Mouse (Mus musculus) hindbrain, embryonic 13.5 days (tissue): ENCODE measurements at regions not wholly inside any gene's neighbourhood (a gene's known extent, or its start where the extent isn't known, plus 50 kb on each side); places are given as distances from the start of the nearest gene placed in this dataset.

ENCODE experiments used
- ATAC-seq: fragments of 200-750 bp; cut with Nextera tagmentation; 2 replicates; pipeline ENCODE4 v1.8.0; 2017; ENCODE audit warnings: moderate TSS enrichment; ENCODE audit not compliant: low FRiP score
- H3K27ac ChIP-seq: fragments of 300-500 bp; sonication (generic); 2 replicates; pipeline ENCODE4 v1.5.1; 2015; ENCODE audit warnings: inconsistent platforms, mild to moderate bottlenecking, moderate library complexity
- H3K27me3 ChIP-seq: fragments of 300-500 bp; sonication (generic); 2 replicates; pipeline ENCODE4 v1.6.1; 2015; ENCODE audit warnings: mild to moderate bottlenecking, inconsistent platforms
- H3K36me3 ChIP-seq: fragments of 300-500 bp; sonication (generic); 2 replicates; pipeline ENCODE4 v1.6.1; 2015; ENCODE audit warnings: mild to moderate bottlenecking, inconsistent platforms
- H3K4me1 ChIP-seq: fragments of 300-500 bp; sonication (generic); replicated peaks from 2 replicates; pipeline ENCODE4 v1.6.1; 2015; ENCODE audit warnings: inconsistent platforms
- H3K4me2 ChIP-seq: fragments of 300-500 bp; sonication (generic); 2 replicates; pipeline ENCODE4 v1.6.1; 2015; ENCODE audit warnings: inconsistent platforms, mild to moderate bottlenecking, moderate library complexity
- H3K4me3 ChIP-seq: fragments of 300-500 bp; sonication (generic); 2 replicates; pipeline ENCODE4 v1.5.1; 2015; ENCODE audit warnings: mild to moderate bottlenecking, inconsistent platforms
- H3K9ac ChIP-seq: fragments of 300-500 bp; sonication (generic); 2 replicates; pipeline ENCODE4 v1.6.1; 2015; ENCODE audit warnings: mild to moderate bottlenecking, inconsistent platforms
- H3K9me3 ChIP-seq: fragments of 300-500 bp; sonication (generic); 2 replicates; pipeline ENCODE4 v1.6.1; 2016; ENCODE audit warnings: inconsistent platforms
- WGBS: fragments of 180-500 bp; shearing (Covaris S2); methylation state at CpG from one replicate; pipeline ENCODE4 v1.1.7; 2015; 5-methylcytosine and 5-hydroxymethylcytosine counted together

DNA sequence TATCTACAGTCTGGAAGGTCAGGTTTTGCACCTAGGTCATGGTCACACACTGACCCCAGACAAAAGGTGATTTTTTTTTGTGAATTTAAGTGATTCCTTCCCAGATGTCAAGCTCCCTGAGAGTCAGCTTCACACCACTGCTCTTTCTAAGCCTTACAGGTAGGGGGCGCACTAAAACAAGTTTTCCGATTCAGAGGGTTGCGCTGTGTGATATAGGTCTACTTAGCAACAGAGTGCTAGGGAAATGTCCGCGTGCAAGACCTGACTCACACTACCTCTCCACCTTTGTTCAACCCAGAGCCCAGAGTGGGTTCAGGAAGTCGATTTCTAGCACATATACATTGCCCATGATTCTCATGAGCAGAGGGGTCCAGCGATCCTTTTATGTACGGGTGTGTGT is 255.4 kb downstream of the Diras2 start:
- no peaks in the 10 kb centered on the region; the same call in 1 of the 2 replicates for H3K9me3 ChIP-seq
- 9% methylated on average over 8 of the region's 8 CpGs for WGBS
- H3K4me2 ChIP-seq = peak overlapping the region; percentile 33; the same call in 1 of the 2 replicates
- H3K4me1 ChIP-seq = peaks cover 5% of the 10 kb centered on the region; the same call in 1 of the 2 replicates
- peak; percentile 83 for ATAC-seq
- no peaks in the 10 kb centered on the region for H3K36me3 ChIP-seq
- no peak overlapping the region for H3K9ac ChIP-seq
- peaks cover 12% of the 10 kb centered on the region for H3K27me3 ChIP-seq
- H3K27ac ChIP-seq = no peak overlapping the region
- H3K4me3 ChIP-seq = no peak overlapping the region

DNA sequence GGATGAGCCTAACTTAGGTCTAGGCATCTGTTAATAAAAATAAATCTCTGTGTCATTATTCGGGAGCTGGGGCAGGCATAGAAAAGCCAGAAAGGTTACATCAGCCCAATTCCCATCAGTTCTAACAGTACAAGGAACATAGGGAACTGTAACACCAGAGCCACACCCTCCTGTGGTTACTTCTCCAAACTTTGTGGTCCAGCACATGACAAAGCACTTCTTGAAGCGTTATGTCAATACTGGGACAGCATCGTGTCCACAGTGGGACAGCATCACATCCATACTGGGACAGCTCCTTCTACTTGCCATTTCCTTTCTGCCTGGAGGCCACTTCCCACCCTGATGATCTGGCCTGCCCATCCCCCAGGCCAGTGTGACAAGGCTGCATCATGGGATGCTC is 253.9 kb downstream of the Diras2 start:
- Histone ChIP-seq H3K27ac (no peak overlapping the region), H3K4me2 (no peak overlapping the region), H3K36me3 (no peaks in the 10 kb centered on the region), H3K9me3 (no peaks in the 10 kb centered on the region; the same call in 1 of the 2 replicates), H3K4me3 (no peak overlapping the region), H3K4me1 (peaks cover 5% of the 10 kb centered on the region; the same call in 1 of the 2 replicates), H3K27me3 (peaks cover 12% of the 10 kb centered on the region), H3K9ac (no peak overlapping the region)
- WGBS = 84% methylated on average over 3 of the region's 3 CpGs
- no peak for ATAC-seq

DNA sequence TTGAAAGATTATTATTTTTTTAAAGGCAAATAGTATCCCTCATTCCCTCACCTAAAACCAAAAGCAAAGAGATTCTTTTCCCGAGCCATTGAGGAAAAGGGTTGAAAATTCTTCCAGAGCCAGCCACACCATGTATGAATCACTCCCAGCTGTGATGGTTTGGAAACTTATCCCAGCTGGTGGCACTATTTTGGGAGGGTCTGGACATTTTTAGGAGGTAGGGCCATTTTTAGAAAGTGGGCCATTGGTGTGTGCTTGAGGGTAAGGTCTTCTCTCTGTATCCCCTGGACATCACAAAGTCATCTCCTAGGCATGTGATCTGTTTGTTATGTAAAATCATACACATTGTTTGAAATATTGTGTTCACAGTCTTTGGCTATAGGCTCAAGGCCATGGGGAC is 252.2 kb downstream of the Diras2 start:
- H3K4me3 ChIP-seq = no peak overlapping the region
- peaks cover 5% of the 10 kb centered on the region; the same call in 1 of the 2 replicates for H3K4me1 ChIP-seq
- 89% methylated on average over 1 of the region's 1 CpGs for WGBS
- H3K36me3 ChIP-seq = no peaks in the 10 kb centered on the region
- ATAC-seq = no peak
- no peak overlapping the region for H3K27ac ChIP-seq
- H3K9me3 ChIP-seq = no peaks in the 10 kb centered on the region; the same call in 1 of the 2 replicates
- peaks cover 12% of the 10 kb centered on the region for H3K27me3 ChIP-seq
- no peak overlapping the region for H3K9ac ChIP-seq
- no peak overlapping the region for H3K4me2 ChIP-seq

DNA sequence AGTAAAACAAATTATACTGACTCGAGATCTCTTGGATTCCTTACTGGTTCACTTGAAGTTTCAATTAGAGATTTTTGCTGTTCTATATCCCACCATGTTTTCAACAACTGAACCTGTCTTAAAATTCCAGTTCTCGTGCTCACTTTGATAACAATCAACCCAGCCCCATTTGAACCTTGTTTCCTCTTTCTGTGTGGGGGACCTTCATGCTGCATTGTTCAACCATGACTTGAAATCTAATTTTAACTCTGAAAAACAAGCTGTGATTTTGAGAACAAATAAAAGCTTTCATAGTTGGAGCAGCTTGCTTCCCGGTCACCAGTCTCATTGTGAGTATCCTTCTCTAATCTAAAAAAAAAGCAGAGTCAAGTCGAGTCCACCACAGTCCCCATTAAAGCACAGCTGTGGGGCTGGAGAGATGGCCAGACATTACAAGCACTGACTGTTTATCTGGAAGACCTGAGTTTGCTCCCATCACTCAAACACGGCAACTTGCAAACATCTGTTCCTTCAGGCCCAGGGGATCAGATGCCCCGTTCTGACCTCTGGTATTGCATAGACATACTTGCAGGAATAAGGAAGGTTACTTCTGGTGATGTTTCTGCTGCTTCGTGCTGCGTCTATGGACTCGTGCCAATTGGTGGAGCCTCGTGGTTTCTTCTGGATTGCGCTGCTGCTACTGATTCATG is 251.7 kb downstream of the Diras2 start:
- H3K36me3 ChIP-seq = no peaks in the 10 kb centered on the region
- H3K4me1 ChIP-seq = peaks cover 5% of the 10 kb centered on the region; the same call in 1 of the 2 replicates
- H3K27ac ChIP-seq = no peak overlapping the region
- H3K4me3 ChIP-seq = no peak overlapping the region
- peaks cover 12% of the 10 kb centered on the region for H3K27me3 ChIP-seq
- no peak for ATAC-seq
- H3K4me2 ChIP-seq = no peak overlapping the region
- WGBS = 80% methylated on average over 11 of the region's 11 CpGs
- H3K9me3 ChIP-seq = no peaks in the 10 kb centered on the region; the same call in 1 of the 2 replicates
- no peak overlapping the region for H3K9ac ChIP-seq

DNA sequence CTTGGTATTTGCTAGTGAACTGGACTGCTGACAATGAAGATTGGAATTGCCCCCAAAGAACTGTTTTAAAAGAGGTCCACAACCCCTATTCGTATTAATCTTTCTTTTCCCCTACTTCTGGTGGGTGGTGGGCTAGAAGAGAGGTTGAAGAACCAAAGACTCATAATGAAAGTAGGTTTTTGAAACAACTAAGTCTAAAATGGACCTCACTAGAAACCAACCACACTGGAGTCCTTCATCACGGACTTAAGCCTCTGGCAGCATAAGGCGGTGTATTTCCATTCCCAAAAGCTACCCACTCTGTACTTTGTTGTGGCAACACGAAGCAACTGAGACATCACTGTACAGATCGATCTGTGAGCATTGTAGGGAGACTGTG is 251.1 kb downstream of the Diras2 start:
- no peaks in the 10 kb centered on the region; the same call in 1 of the 2 replicates for H3K9me3 ChIP-seq
- no peak overlapping the region for H3K4me2 ChIP-seq
- H3K27me3 ChIP-seq = peaks cover 11% of the 10 kb centered on the region
- no peak overlapping the region for H3K27ac ChIP-seq
- H3K36me3 ChIP-seq = no peaks in the 10 kb centered on the region
- H3K9ac ChIP-seq = no peak overlapping the region
- H3K4me1 ChIP-seq = peaks cover 5% of the 10 kb centered on the region; the same call in 1 of the 2 replicates
- WGBS = 90% methylated on average over 5 of the region's 5 CpGs
- no peak overlapping the region for H3K4me3 ChIP-seq
- no peak for ATAC-seq

DNA sequence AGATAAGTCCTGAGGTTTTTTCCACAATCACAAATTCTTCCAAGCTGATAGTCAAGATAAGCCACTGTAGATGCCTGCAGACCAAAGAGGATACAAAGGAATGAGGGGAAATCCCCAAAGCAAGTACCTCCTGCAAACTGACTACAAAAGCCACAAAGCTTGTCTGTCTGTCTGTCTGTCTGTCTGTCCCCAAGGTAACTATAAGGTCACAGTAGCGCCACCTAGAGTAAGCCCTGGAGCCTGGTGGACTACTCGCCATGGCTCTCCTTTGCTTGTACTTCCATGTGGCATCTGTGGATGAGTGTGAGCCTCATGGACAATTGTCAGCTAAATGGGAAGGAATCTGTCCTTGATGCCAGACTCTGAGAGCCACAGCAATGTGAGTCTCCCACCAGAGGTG is 249.8 kb downstream of the Diras2 start:
- no peaks in the 10 kb centered on the region for H3K4me1 ChIP-seq
- no peaks in the 10 kb centered on the region; the same call in 1 of the 2 replicates for H3K9me3 ChIP-seq
- no peak for ATAC-seq
- H3K27me3 ChIP-seq = peaks cover 6% of the 10 kb centered on the region; the same call in 1 of the 2 replicates
- no peak overlapping the region for H3K4me3 ChIP-seq
- H3K36me3 ChIP-seq = no peaks in the 10 kb centered on the region
- 63% methylated on average over 2 of the region's 2 CpGs for WGBS
- no peak overlapping the region for H3K4me2 ChIP-seq
- H3K9ac ChIP-seq = no peak overlapping the region
- H3K27ac ChIP-seq = no peak overlapping the region

DNA sequence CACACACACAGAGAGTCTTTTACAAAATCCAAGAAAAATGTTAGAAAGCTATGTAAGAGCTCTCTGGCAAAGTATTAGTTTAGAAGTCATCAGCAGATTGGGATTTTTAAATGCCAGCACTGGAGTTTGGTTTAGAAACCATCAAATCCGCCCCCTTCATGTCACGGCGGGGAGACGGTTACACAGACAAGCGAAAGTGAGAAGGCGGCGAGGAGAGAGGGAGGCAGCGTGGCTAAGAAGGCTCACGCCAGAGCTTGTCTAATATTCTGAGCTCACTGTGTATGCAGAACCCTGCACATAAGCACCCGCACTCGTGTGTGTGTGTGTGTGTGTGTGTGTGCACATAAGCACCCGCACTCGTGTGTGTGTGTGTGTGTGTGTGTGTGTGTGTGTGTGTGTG is 248.6 kb downstream of the Diras2 start:
- WGBS = 85% methylated on average over 11 of the region's 13 CpGs
- Histone ChIP-seq H3K9me3 (no peaks in the 10 kb centered on the region; the same call in 1 of the 2 replicates), H3K27me3 (peaks cover 3% of the 10 kb centered on the region; the same call in 1 of the 2 replicates), H3K4me3 (no peak overlapping the region), H3K9ac (no peak overlapping the region), H3K36me3 (no peaks in the 10 kb centered on the region), H3K4me1 (no peaks in the 10 kb centered on the region), H3K27ac (no peak overlapping the region), H3K4me2 (no peak overlapping the region)
- ATAC-seq = no peak

DNA sequence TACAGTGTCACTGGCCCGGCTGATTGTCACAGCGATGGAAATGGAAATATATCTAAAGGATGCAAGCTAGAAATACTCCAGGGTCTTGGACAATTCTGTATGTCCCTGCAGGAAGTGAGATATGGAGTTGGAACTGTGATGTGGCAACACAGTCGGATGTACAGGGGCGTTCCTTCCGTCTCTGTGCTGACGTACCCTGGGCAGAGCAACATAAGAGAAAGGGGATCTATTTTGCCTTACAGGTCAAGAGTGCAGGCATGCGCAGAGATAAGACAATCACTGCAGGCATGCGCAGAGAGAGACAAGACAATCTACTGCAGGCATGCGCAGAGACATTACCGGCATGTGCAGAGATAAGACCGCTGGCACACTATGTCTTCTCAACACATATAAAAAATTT is 247.6 kb downstream of the Diras2 start:
- H3K27me3 ChIP-seq = no peaks in the 10 kb centered on the region
- ATAC-seq = no peak

DNA sequence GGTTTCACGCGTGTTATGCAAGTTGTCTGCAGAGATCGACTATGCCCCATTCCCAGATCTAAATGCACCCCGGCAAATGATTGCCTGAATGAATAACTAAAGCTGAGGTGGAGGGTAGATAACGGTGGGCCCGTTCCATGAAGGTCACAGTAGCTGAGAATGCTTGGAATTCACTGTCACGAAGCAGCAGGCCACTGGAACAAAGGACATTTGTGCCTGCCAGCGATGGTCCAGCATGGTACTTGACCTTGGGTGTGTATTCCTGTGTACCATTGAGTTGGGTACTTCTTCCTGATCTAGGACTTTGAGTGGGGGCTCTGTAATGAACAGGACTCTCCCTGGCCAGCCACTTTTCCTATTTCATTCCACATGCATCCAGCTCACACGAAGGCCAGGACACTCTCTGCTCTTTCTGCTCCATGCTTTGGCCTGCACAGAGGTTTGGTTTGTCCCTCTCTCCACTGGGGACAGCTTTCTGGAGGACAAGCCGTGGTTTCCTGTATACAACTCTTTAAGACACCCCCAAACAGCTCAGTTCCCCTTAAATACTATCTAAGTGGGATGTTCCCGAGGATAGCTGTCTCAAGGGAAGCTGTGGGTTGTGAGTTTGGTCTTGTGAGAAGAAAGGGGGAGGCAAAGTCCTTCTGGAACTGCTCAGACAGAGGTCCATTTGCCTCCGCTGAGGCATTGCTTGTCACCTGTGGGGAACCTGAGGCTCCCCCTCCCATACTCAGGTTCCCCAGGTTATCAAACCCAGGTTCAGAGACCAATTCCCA is 246.9 kb downstream of the Diras2 start:
- H3K36me3 ChIP-seq = no peaks in the 10 kb centered on the region
- 80% methylated on average over 12 of the region's 12 CpGs for WGBS
- no peak for ATAC-seq
- H3K9me3 ChIP-seq = no peaks in the 10 kb centered on the region; the same call in 1 of the 2 replicates
- no peak overlapping the region for H3K27ac ChIP-seq
- H3K9ac ChIP-seq = no peak overlapping the region
- H3K4me2 ChIP-seq = no peak overlapping the region
- no peak overlapping the region for H3K4me3 ChIP-seq
- no peaks in the 10 kb centered on the region for H3K27me3 ChIP-seq
- no peaks in the 10 kb centered on the region for H3K4me1 ChIP-seq

More for the DNA sequence above, 247.6 kb downstream of the Diras2 start:
- Histone ChIP-seq H3K27ac (no peak overlapping the region), H3K9ac (no peak overlapping the region), H3K4me2 (no peak overlapping the region), H3K4me1 (no peaks in the 10 kb centered on the region), H3K9me3 (no peaks in the 10 kb centered on the region; the same call in 1 of the 2 replicates), H3K36me3 (no peaks in the 10 kb centered on the region), H3K4me3 (no peak overlapping the region)
- 88% methylated on average over 11 of the region's 11 CpGs for WGBS

DNA sequence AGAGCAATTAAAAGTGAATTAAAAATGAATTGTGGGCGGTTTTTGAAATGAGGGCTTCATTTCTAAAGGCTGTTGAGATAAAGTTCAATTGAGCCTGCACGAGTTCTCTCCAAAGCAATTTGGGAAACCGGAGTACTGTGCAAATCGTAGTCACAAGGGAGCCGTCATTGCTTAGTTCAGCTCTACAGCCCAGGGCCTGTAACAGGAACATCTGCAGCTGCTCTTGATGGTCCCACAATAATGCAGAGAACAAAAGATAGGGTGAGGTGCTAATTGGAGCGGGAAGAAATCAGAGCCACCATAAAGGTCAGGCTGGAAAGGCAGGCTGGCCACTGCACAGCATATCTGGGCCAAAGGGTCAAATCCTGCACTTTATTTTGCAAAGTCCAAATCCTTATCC is 242.7 kb downstream of the Diras2 start:
- Histone ChIP-seq H3K9me3 (no peaks in the 10 kb centered on the region), H3K4me3 (no peak overlapping the region), H3K4me1 (no peaks in the 10 kb centered on the region), H3K27ac (0 out of 2 replicates have a peak overlapping the region, but pooled peaks have one; percentile 36), H3K9ac (no peak overlapping the region), H3K27me3 (no peaks in the 10 kb centered on the region), H3K4me2 (no peak overlapping the region), H3K36me3 (no peaks in the 10 kb centered on the region)
- WGBS = 48% methylated on average over 6 of the region's 6 CpGs
- no peak for ATAC-seq

DNA sequence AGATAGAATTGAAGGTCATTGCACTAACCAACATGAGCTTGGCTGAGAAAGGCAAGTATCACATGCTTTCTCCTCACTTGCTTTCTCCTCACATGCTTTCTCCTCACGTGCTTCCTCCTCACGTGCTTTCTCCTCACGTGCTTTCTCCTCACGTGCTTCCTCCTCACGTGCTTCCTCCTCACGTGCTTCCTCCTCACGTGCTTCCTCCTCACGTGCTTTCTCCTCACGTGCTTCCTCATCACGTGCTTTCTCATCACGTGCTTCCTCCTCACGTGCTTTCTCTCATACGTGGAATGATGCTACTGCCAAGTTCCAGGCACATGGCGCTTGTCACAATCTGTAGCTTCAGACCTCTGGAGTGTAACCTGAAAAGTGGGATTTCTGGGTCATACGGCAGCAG is 235.2 kb downstream of the Diras2 start:
- ATAC-seq = no peak
- no peak overlapping the region for H3K4me2 ChIP-seq
- WGBS = 96% methylated on average over 15 of the region's 15 CpGs

DNA sequence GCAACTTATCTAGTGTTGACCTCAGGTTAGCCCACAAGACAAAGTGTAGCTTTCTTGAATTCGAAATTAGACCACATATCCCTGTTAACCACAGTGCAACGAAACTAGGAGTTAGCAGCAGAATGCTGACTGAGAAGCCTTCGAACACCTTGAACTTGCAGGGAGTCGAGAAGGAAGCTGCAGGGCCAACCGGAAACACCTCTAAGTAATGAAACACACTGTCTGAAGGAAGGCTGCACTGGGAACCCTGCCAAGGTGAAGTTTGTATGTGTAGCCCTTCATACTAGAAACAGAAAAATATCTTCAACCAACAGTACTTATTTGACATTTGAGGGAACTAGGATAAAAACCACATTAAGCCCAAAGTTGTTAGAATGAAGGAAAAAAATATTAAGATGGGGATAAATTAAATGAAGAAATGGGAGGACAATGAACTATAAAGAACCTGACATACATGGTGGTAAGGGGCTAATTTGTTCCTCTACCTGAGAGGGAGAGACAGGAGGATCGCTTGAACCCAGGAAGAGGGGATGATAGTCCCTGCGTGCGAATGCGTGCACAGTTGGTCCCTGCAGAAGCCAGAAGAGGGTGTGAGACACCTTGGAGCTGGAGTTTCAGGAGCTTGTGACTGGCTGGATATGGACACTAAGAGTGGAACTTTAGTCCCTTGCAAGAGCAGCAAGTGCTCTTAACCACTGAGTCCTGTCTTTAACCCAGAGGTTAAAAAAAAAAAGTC is 234.4 kb downstream of the Diras2 start:
- Histone ChIP-seq H3K36me3 (no peaks in the 10 kb centered on the region), H3K27me3 (no peaks in the 10 kb centered on the region), H3K4me3 (no peak overlapping the region), H3K9me3 (no peaks in the 10 kb centered on the region), H3K27ac (no peak overlapping the region), H3K4me1 (peaks cover 12% of the 10 kb centered on the region), H3K9ac (no peak overlapping the region), H3K4me2 (no peak overlapping the region)
- ATAC-seq = no peak
- 83% methylated on average over 9 of the region's 9 CpGs for WGBS

More for the DNA sequence above, 235.2 kb downstream of the Diras2 start:
- Histone ChIP-seq H3K9ac (no peak overlapping the region), H3K36me3 (no peaks in the 10 kb centered on the region), H3K4me1 (peaks cover 12% of the 10 kb centered on the region), H3K4me3 (no peak overlapping the region), H3K27ac (no peak overlapping the region), H3K9me3 (no peaks in the 10 kb centered on the region), H3K27me3 (no peaks in the 10 kb centered on the region)
